Mouse (Mus musculus) neural tube, embryonic 15.5 days (tissue): Measurements from ENCODE around the gene Mob3b. TPM values are rescaled to one million over a fixed set of nuclear protein-coding genes. Genes with fewer than 3 reads are reported as not detected.
A peak's percentile ranks its signal among the peaks of the same experiment; 100 is the strongest.
"Not testable (repeated sequence)": the region's sequence is repeated elsewhere in the genome, so short reads cannot be mapped to it uniquely, and the experiment has no call there.

Experiments
- ATAC-seq: fragments of 200-750 bp; cut with Nextera tagmentation; 2 replicates; pipeline ENCODE4 v1.8.0; 2017; ENCODE audit warnings: mild to moderate bottlenecking, moderate TSS enrichment, moderate library complexity; ENCODE audit not compliant: low FRiP score
- H3K27ac ChIP-seq: fragments of 300-500 bp; sonication (generic); replicated peaks from 2 replicates; pipeline ENCODE4 v1.5.1; 2015; ENCODE audit warnings: mild to moderate bottlenecking, inconsistent platforms
- H3K27me3 ChIP-seq: fragments of 300-500 bp; sonication (generic); replicated peaks from 2 replicates; pipeline ENCODE4 v1.6.1; 2015; ENCODE audit warnings: inconsistent platforms
- H3K36me3 ChIP-seq: fragments of 300-500 bp; sonication (generic); 2 replicates; pipeline ENCODE4 v1.6.1; 2015; ENCODE audit warnings: inconsistent platforms
- H3K4me1 ChIP-seq: fragments of 300-500 bp; sonication (generic); 2 replicates; pipeline ENCODE4 v1.6.1; 2015; ENCODE audit warnings: inconsistent platforms
- H3K4me2 ChIP-seq: fragments of 300-500 bp; sonication (generic); 2 replicates; pipeline ENCODE4 v1.6.1; 2015; ENCODE audit warnings: inconsistent platforms, mild to moderate bottlenecking, moderate library complexity
- H3K4me3 ChIP-seq: fragments of 300-500 bp; sonication (generic); replicated peaks from 2 replicates; pipeline ENCODE4 v1.5.1; 2015; ENCODE audit warnings: mild to moderate bottlenecking, inconsistent platforms
- H3K9ac ChIP-seq: fragments of 300-500 bp; sonication (generic); replicated peaks from 2 replicates; pipeline ENCODE4 v1.6.1; 2015; ENCODE audit warnings: mild to moderate bottlenecking, inconsistent platforms
- H3K9me3 ChIP-seq: fragments of 300-500 bp; sonication (generic); replicated peaks from 2 replicates; pipeline ENCODE4 v1.6.1; 2016; ENCODE audit warnings: inconsistent platforms
- WGBS: fragments of 180-500 bp; shearing (Covaris S2); methylation state at CpG from one replicate; pipeline ENCODE4 v1.1.7; 2015; ENCODE audit warnings: mixed read lengths; 5-methylcytosine and 5-hydroxymethylcytosine counted together
- polyA plus RNA-seq: library from polyadenylated mRNA; unstranded; fragments of >200 nt; fragmentation: Nextera tagmentation; extraction: Ambion mirVana; gene quantifications from 2 replicates; pipeline ENCODE4 v1.2.1, GENCODE M21; 2015

Gene Mob3b
- polyA plus RNA-seq, 1 experiment from 2014 or later: 3.7 TPM

DNA sequence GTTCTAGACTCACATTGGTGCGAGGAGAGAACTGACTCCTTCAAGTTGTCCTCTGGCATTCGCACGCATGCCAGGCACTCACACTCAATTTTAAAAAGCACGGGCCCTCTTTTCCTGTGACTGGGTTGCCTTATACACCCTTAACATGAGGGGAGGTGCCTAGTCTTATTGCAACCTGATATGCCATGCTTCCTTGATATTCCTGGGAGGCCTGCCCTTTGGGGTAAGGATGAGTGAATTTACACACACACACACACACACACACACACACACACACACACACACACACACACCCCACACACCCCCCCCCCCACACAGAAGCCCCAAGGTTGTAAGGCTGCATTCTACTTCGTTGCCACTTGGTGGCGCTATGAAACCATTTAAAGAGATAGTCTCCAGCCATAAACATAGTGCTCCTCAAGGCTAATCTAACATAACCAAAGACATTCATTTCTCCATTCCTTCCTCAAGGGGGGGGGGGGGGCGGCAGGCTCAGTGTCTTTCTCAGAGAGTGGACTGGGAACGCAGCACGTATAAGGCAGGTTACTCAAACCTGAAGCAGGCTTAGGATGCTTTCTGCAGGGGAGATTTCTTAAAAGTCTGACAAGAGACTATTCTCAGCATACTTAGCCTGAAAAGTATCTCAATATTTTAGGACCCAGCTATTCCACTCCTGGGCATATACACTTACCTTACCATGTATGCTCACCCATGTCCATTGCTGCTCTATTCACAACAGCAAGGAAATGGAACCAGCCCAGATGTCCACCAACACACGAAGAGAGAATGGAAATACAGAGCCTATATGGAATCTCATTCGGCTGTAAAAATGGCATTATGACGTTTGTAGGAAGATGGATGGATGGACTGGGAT, 198.9 kb downstream of the Mob3b start:
- Histone ChIP-seq H3K4me3 (no peak overlapping the region), H3K4me2 (peak overlapping the region; percentile 34), H3K9me3 (no peaks in the 10 kb centered on the region), H3K27ac (no peak overlapping the region), H3K27me3 (no peaks in the 10 kb centered on the region), H3K4me1 (peaks cover 5% of the 10 kb centered on the region; the same call in 1 of the 2 replicates), H3K36me3 (no peaks in the 10 kb centered on the region), H3K9ac (no peak overlapping the region)
- 41% methylated on average over 12 of the region's 12 CpGs for WGBS
- peak; percentile 79 for ATAC-seq

DNA sequence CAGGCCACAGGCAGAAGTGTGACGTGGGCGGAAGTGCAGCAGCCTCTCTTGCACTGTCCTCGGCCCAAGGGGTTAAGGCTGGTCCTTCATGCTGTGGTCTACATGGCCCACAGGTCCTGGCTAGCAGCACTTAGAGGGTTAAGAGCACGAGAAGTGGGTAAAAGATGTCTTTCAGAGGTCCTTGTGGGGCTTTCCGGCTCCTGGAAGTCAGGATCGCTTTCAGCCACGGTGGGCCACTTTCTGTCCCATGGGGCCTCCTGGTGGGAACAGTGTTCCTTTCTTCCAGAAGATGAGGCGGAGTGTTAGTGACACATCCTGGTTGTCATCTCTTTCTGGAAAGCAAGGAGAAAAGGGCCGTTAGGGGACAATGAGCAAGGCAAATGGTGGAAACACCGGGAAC, 203.6 kb downstream of the Mob3b start:
- Histone ChIP-seq H3K27me3 (no peaks in the 10 kb centered on the region), H3K9ac (no peak overlapping the region), H3K9me3 (no peaks in the 10 kb centered on the region), H3K4me2 (no peak overlapping the region), H3K27ac (no peak overlapping the region), H3K36me3 (no peaks in the 10 kb centered on the region), H3K4me1 (peaks cover 3% of the 10 kb centered on the region; the same call in 1 of the 2 replicates), H3K4me3 (no peak overlapping the region)
- no peak for ATAC-seq
- whole genome bisulfite sequencing: 84% methylated on average over 10 of the region's 10 CpGs

DNA sequence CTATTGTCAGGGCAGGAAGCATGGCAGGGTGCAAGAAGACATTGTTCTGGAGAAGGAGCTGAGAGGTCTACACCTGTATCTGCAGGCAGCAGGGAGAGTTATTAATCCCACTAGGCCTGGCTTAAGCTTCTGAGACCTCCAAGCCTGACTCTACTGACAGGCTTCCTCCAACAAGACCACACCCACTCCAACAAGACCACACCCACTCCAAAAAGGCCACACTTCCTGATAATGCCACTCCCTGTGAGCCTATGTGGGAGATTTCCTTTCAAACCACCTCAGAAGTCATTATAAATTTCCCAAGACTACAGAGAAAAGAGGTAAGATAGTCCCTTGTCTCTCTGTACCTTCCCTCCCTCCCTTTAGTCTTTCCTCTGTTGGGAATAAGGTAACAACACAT, 210.1 kb downstream of the Mob3b start:
- no peak for ATAC-seq
- no peaks in the 10 kb centered on the region for H3K9me3 ChIP-seq
- no peak overlapping the region for H3K4me3 ChIP-seq
- H3K4me2 ChIP-seq: no peak overlapping the region
- no peak overlapping the region for H3K27ac ChIP-seq
- no peaks in the 10 kb centered on the region for H3K36me3 ChIP-seq
- H3K27me3 ChIP-seq: no peaks in the 10 kb centered on the region
- H3K4me1 ChIP-seq: no peaks in the 10 kb centered on the region
- no peak overlapping the region for H3K9ac ChIP-seq

DNA sequence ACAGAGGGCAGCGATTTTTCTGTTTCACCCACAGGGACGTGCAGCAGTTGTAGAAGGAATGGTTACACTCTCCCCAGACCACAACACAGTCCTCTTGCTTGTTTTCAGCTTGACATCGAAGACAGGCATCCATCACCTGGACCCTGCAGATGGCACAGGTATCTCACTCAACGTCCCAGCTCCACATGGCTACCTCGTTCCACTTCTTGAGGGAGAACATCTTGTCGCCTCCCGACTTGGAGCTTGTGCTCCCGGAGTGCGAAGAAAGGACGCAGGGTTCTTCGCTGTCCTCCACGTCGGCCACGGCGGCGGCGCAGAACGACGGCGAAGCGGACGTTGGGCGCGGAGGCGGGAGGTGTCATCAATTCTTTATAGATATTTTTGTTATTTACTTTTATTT, 216.2 kb downstream of the Mob3b start:
- Histone ChIP-seq H3K9me3 (no peaks in the 10 kb centered on the region), H3K4me1 (no peaks in the 10 kb centered on the region), H3K4me2 (no peak overlapping the region), H3K4me3 (no peak overlapping the region), H3K9ac (no peak overlapping the region), H3K27ac (no peak overlapping the region), H3K36me3 (no peaks in the 10 kb centered on the region), H3K27me3 (no peaks in the 10 kb centered on the region)
- ATAC-seq: no peak
- WGBS: 95% methylated on average over 25 of the region's 25 CpGs

DNA sequence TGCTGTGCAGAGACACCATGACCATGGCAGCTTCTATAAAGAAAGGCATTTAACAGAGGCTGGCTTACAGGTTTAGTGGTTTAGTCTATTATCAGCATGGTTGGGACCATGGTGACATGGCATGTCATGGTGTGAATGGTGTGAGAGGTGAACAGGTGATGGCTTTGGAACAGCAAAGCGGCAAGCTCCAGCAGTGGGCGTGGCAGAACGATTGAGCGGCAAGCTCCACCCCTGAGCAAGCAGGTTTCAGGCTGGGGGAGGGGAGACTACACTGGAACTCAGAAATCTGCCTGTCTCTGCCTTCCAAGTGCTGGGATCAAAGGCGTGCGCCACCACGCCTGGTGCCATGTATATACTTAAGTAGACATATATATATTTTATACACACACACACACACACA, 228.9 kb downstream of the Mob3b start:
- H3K4me2 ChIP-seq, H3K27me3 ChIP-seq, H3K36me3 ChIP-seq, H3K4me1 ChIP-seq, H3K9me3 ChIP-seq, H3K4me3 ChIP-seq, ATAC-seq, H3K9ac ChIP-seq, H3K27ac ChIP-seq: not testable (repeated sequence)
- 71% methylated on average over 7 of the region's 7 CpGs for WGBS

DNA sequence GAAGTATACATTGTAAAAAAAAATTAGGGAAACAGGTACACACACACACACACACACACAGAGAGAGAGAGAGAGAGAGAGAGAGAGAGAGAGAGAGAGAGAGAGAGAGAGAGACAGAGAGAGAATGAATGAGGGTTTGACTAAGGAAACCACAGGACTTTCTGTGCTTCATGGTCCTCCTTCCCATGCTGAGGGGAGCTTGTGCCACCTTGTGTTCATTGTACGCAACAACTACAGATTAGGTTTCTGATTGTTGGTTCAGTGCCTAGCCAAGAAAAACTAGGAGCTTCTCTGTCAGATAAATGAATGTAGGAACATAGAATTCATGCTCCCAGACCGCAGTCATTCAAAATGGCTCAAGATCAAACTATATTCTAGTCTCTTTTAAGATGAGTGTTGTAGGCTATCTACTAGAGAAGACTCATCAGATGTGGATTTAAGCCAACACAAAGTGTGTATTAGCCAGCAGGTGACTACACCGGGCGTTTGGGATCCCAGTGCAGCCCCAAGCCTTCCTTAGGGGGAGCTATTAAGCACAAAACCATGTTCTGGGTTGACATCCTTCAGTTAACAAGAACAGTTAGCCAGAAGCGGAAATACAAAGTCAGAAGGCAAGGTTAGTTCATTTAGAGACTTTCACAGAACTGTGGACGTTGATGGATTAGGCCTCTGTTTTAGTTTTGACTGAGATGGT, 235.0 kb downstream of the Mob3b start:
- Histone ChIP-seq H3K36me3 (no peaks in the 10 kb centered on the region), H3K4me3 (no peak overlapping the region), H3K27ac (no peak overlapping the region), H3K4me2 (no peak overlapping the region), H3K9me3 (no peaks in the 10 kb centered on the region), H3K27me3 (no peaks in the 10 kb centered on the region), H3K4me1 (no peaks in the 10 kb centered on the region), H3K9ac (no peak overlapping the region)
- peak; percentile 65; the same call in 1 of the 2 replicates for ATAC-seq
- 70% methylated on average over 6 of the region's 6 CpGs for WGBS

DNA sequence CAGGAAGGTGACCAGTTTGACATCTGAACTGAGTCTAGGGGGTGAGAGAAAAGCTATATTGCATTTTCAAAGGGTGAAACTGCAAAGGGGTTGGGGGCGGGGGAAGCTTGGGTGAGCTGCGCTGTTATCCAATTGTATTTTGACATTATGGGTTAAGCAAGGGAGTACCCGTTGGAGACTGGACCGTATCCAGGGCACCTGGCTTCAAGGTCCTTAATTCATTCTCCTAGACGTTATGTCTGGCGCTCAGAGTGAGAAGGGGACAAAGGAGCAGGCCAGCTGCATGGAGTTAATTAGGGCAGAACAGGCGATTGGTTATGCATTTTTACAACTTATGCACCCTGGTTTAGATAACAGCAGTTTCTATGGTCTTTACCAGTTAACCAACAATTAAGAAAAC, 239.9 kb downstream of the Mob3b start:
- Histone ChIP-seq H3K27ac (no peak overlapping the region), H3K9me3 (no peaks in the 10 kb centered on the region), H3K27me3 (no peaks in the 10 kb centered on the region), H3K36me3 (no peaks in the 10 kb centered on the region), H3K4me2 (no peak overlapping the region), H3K4me3 (no peak overlapping the region), H3K4me1 (no peaks in the 10 kb centered on the region), H3K9ac (no peak overlapping the region)
- ATAC-seq: no peak
- WGBS: 29% methylated on average over 7 of the region's 7 CpGs

DNA sequence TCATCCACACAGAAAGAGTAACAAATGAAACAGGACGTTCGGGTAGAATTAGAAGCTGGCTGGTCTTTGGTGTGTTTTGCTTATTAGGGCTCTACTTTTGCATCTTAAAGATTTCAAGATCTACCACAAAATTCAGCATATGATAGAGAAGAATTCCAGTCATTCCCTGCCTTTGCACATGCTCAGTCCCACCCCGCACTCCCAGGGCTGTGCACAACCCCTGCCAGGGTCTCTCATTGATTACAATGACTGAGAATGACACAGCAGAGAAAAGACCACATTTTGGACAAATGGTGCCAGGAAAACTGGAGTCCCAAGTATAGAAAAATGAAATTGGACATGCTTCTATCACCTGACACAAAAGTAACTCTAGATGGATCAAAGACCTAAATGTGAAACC, 245.1 kb downstream of the Mob3b start:
- H3K4me1 ChIP-seq: no peaks in the 10 kb centered on the region
- no peak for ATAC-seq
- no peak overlapping the region for H3K9ac ChIP-seq
- no peaks in the 10 kb centered on the region for H3K27me3 ChIP-seq
- WGBS: 90% methylated on average over 3 of the region's 3 CpGs
- no peaks in the 10 kb centered on the region for H3K36me3 ChIP-seq
- no peak overlapping the region for H3K4me2 ChIP-seq
- H3K4me3 ChIP-seq: no peak overlapping the region
- no peak overlapping the region for H3K27ac ChIP-seq
- H3K9me3 ChIP-seq: no peaks in the 10 kb centered on the region

DNA sequence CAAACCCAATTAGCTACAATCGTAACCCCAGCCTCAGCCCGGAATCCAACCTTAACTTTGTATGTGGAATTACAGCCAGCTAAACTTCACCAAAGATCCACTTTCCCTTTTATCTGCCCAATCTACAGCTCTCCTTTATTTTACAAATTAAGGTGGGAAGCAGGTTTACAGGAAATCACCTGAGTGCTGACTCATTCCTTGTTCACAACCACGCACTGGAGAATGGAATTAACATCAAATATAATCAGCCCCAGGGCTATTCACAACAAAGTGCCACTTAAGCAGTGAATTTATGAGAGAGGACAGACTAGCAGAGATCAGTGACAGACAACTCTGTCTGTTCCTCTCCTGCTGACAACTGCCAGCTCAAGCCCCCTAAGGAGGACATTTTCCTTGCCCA, 245.9 kb downstream of the Mob3b start:
- H3K4me1 ChIP-seq: no peaks in the 10 kb centered on the region
- no peak overlapping the region for H3K4me3 ChIP-seq
- no peak overlapping the region for H3K4me2 ChIP-seq
- H3K27ac ChIP-seq: no peak overlapping the region
- H3K27me3 ChIP-seq: no peaks in the 10 kb centered on the region
- no peak overlapping the region for H3K9ac ChIP-seq
- WGBS: 60% methylated on average over 3 of the region's 3 CpGs
- no peak for ATAC-seq
- no peaks in the 10 kb centered on the region for H3K9me3 ChIP-seq
- H3K36me3 ChIP-seq: no peaks in the 10 kb centered on the region

DNA sequence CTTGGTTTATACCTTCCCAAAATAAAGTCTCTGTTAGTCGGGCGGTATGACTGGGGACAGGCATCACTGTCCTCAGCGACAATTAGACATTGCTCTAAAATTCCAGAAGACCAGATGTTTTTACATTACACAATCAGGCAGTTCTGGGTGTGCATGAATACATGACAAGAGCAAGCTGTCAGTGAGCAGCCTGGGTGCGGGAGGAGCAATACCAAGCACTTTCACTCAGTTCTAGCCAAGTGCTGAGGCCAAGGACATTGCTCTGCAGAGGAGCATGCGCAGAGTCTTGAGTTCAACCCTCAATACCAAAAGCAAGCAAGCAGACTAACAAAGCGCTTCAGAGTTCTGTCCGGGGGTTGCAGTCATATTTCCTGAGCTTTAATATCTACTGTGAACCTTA, 249.2 kb downstream of the Mob3b start:
- H3K9me3 ChIP-seq: no peaks in the 10 kb centered on the region
- no peak overlapping the region for H3K9ac ChIP-seq
- ATAC-seq: no peak
- H3K27ac ChIP-seq: no peak overlapping the region
- H3K36me3 ChIP-seq: no peaks in the 10 kb centered on the region
- no peak overlapping the region for H3K4me3 ChIP-seq
- 95% methylated on average over 7 of the region's 7 CpGs for WGBS
- no peaks in the 10 kb centered on the region for H3K4me1 ChIP-seq
- H3K4me2 ChIP-seq: no peak overlapping the region
- no peaks in the 10 kb centered on the region for H3K27me3 ChIP-seq

DNA sequence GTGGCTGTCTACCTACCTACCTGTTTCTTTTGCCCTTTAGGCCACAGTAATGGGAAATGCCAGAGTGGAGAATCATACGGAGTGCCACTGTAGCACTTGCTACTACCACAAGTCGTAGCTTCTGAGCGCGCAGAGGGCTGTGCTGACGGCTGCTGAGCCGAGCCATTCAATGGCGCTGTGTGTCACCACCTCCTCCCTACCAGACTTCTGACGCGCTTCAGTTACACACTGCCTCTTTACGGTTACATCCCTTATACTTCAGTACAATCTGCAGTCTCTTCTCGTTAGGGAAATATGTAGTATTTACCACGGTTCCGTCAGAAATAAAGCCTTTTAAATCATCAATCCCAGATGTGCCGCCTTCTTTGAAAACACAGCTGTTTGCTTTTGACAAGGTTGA, 250.3 kb downstream of the Mob3b start:
- Histone ChIP-seq H3K36me3 (no peaks in the 10 kb centered on the region), H3K27me3 (no peaks in the 10 kb centered on the region), H3K4me3 (no peak overlapping the region), H3K4me1 (no peaks in the 10 kb centered on the region), H3K9ac (no peak overlapping the region), H3K4me2 (peak overlapping the region; percentile 1; the same call in 1 of the 2 replicates), H3K27ac (no peak overlapping the region), H3K9me3 (no peaks in the 10 kb centered on the region)
- ATAC-seq: no peak
- WGBS: 49% methylated on average over 14 of the region's 14 CpGs

DNA sequence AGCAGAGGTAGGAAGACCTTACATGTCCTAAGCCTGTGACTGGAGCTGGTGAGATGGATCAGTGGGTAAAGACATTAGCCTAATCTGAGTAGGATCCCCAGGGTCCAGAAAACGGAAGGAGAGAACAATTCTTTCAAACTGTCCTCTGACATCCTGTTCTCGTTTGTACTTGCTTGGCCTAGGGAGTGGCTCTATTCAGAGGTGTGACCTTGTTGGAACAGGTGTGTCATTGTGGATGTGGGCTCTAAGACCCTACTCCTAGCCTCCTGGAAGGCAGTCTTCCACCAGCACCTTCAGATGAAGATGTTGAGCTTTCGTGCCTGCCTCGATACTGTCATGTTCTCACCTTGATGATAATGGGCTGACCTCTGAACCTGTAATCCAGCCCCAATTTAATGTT, 251.1 kb downstream of the Mob3b start:
- WGBS: 83% methylated on average over 4 of the region's 4 CpGs
- H3K4me1 ChIP-seq: no peaks in the 10 kb centered on the region
- H3K27ac ChIP-seq: no peak overlapping the region
- H3K4me3 ChIP-seq: no peak overlapping the region
- no peak overlapping the region for H3K9ac ChIP-seq
- ATAC-seq: no peak
- no peaks in the 10 kb centered on the region for H3K27me3 ChIP-seq
- no peaks in the 10 kb centered on the region for H3K9me3 ChIP-seq
- no peak overlapping the region for H3K4me2 ChIP-seq
- H3K36me3 ChIP-seq: no peaks in the 10 kb centered on the region
